8 mouse cellular contexts compared by ENCODE assay signal in genomic region chr10:67004527-67005042, GRCm38 (mm10).
DNase-seq lines count a peak whose midpoint lies in the region; ATAC-seq and TF ChIP-seq lines count a peak whose summit lies in the region.

No protein-coding gene starts in this region.

- 0 out of 2 replicates have a peak, but pooled peaks have one; percentile 15 for ATAC-seq in megakaryocyte-erythroid progenitor cell, adult 5-6 weeks (replicated peaks; ENCODE audit: low FRiP score, low TSS enrichment, poor library complexity, severe bottlenecking)
- no peak for ATAC-seq in stomach, postnatal 0 days (ENCODE audit: low FRiP score, low TSS enrichment)

- peak overlapping the region; percentile 39 for H3K4me3 ChIP-seq in left cerebral cortex, adult 2 months
- H3K4me3 ChIP-seq in embryonic facial prominence, embryonic 10.5 days: peak overlapping the region; percentile 51
- peak overlapping the region; percentile 13 for H3K4me3 ChIP-seq in stomach, postnatal 0 days (ENCODE audit: low read depth, low read length)

- H3K27me3 ChIP-seq in embryonic facial prominence, embryonic 10.5 days (replicated peaks; ENCODE audit: low read depth, poor library complexity, severe bottlenecking): no peaks in the 10 kb centered on the region
- H3K27me3 ChIP-seq in stomach, postnatal 0 days (ENCODE audit: control insufficient read depth, insufficient read depth, low read length): no peaks in the 10 kb centered on the region

- TF ChIP-seq EP300 in stomach, postnatal 0 days (optimal IDR thresholded peaks at IDR 0.05): no peak

- peak overlapping the region; percentile 70 for H3K4me2 ChIP-seq in stomach, postnatal 0 days (replicated peaks; ENCODE audit: low read depth)

- TF ChIP-seq CTCF in left cerebral cortex, adult 2 months (IDR thresholded peaks at IDR 0.05): no peak
- no peak for TF ChIP-seq CTCF in stomach, postnatal 0 days (IDR thresholded peaks at IDR 0.05; ENCODE audit: low read depth)

- no peaks in the 10 kb centered on the region for H3K36me3 ChIP-seq in embryonic facial prominence, embryonic 10.5 days (replicated peaks)
- no peaks in the 10 kb centered on the region for H3K36me3 ChIP-seq in stomach, postnatal 0 days (ENCODE audit: control insufficient read depth, insufficient read depth, low read length)

- no peaks in the 10 kb centered on the region for H3K9me3 ChIP-seq in embryonic facial prominence, embryonic 10.5 days
- H3K9me3 ChIP-seq in stomach, postnatal 0 days (ENCODE audit: control insufficient read depth, low read length): no peaks in the 10 kb centered on the region

- no peak for DNase-seq in left cerebral cortex, adult 2 months (ENCODE audit: extremely low spot score in 1 of 2, low spot score in 2 of 2)
- no peak for DNase-seq in left cerebral cortex, adult 8-10 months (ENCODE audit: low spot score in 2 of 2)
- DNase-seq in embryonic facial prominence, embryonic 10.5 days (ENCODE audit: low spot score): peak; percentile 49
- DNase-seq in heart, postnatal 4 days: peak; percentile 37
- DNase-seq in kidney, postnatal 4 days: peak; percentile 42 to 66
- DNase-seq in stomach, postnatal 0 days (ENCODE audit: low spot score): no peak
- DNase-seq in urinary bladder, postnatal 10 days (ENCODE audit: low spot score): no peak

- H3K9ac ChIP-seq in stomach, postnatal 0 days (ENCODE audit: low read length): no peak overlapping the region

- intact Hi-C loops in left cerebral cortex, adult 2 months (cut with DNase I): loop anchor here (5.0 kb wide), 2 partner anchors 82 to 93 kb away; partner anchors contain the start of genes Jmjd1c and Reep3

- 3% methylated on average over 12 of the region's 12 CpGs for WGBS in embryonic facial prominence, embryonic 10.5 days
- WGBS in stomach, postnatal 0 days: 4% methylated on average over 12 of the region's 12 CpGs

- H3K27ac ChIP-seq in left cerebral cortex, adult 2 months: peak overlapping the region; percentile 58
- peak overlapping the region; percentile 89 for H3K27ac ChIP-seq in embryonic facial prominence, embryonic 10.5 days (replicated peaks)
- H3K27ac ChIP-seq in stomach, postnatal 0 days (replicated peaks): peak overlapping the region; percentile 95

- peaks cover 33% of the 10 kb centered on the region for H3K4me1 ChIP-seq in embryonic facial prominence, embryonic 10.5 days
- H3K4me1 ChIP-seq in stomach, postnatal 0 days (replicated peaks; ENCODE audit: control insufficient read depth, insufficient read depth): 0 out of 2 replicates have a peak, but pooled peaks cover 2% of the 10 kb centered on the region

Comparison
In these comparisons a context has a peak if more than half of its experiments do, and no peak if none do; other contexts are left out.
1. DNase-seq: peak in embryonic facial prominence, embryonic 10.5 days (single experiment), heart, postnatal 4 days (single experiment) and kidney, postnatal 4 days (2 of 2); none in left cerebral cortex, adult 2 months (0 of 2), left cerebral cortex, adult 8-10 months (0 of 2), stomach, postnatal 0 days (single experiment) and urinary bladder, postnatal 10 days (single experiment).
2. Peak in every context shown above with its lines, with median percentiles within 50 percentile points of each other: H3K27ac ChIP-seq and H3K4me3 ChIP-seq.